Mouse (Mus musculus): ENCODE results near the gene Gas8.
"Not testable (repeated sequence)": the region's sequence is repeated elsewhere in the genome, so short reads cannot be mapped to it uniquely, and the experiment has no call there.

The Gas8 gene

GRCm38 (mm10) chr8:123520048-123520447, 1.4 kb downstream of the Gas8 start:
- 0 out of 2 replicates have a peak, but pooled peaks have one; percentile 1 for TF ChIP-seq CTCF (conservative IDR thresholded peaks at IDR 0.05; ENCODE audit: low read length)
- not testable (repeated sequence) for H3K9me3 ChIP-seq (ENCODE audit: low read length)

GRCm38 (mm10) chr8:123527720-123528489, 9.3 kb downstream of the Gas8 start:
- H3K4me1 ChIP-seq (replicated peaks; ENCODE audit: low read depth, low read length), result peaks cover 24% of the 10 kb centered on the region
- TF ChIP-seq NANOG (IDR thresholded peaks at IDR 0.05; ENCODE audit: borderline replicate concordance, low read length), result no peak
- TF ChIP-seq CTCF (conservative IDR thresholded peaks at IDR 0.05; ENCODE audit: low read length), result no peak
- TF ChIP-seq POU5F1 (IDR thresholded peaks at IDR 0.05; ENCODE audit: borderline replicate concordance, low read length), result no peak
- peaks cover 96% of the 10 kb centered on the region for H3K36me3 ChIP-seq (ENCODE audit: insufficient read depth, low read length)
- no peaks in the 10 kb centered on the region for H3K9me3 ChIP-seq (ENCODE audit: low read length)
- H3K4me3 ChIP-seq (replicated peaks; ENCODE audit: low read length), result peak overlapping the region; percentile 20; the same call in 1 of the 2 replicates
- peaks cover 12% of the 10 kb centered on the region for H3K27me3 ChIP-seq (ENCODE audit: insufficient read depth, low read length)

More at GRCm38 (mm10) chr8:123520048-123520447, 1.4 kb downstream of the Gas8 start:
- H3K27me3 ChIP-seq (ENCODE audit: insufficient read depth, low read length), result peaks cover 25% of the 10 kb centered on the region
- H3K4me3 ChIP-seq (replicated peaks; ENCODE audit: low read length), result not testable (repeated sequence)
- H3K4me1 ChIP-seq (replicated peaks; ENCODE audit: low read depth, low read length), result peaks cover 41% of the 10 kb centered on the region
- peaks cover 38% of the 10 kb centered on the region for H3K36me3 ChIP-seq (ENCODE audit: insufficient read depth, low read length)

GRCm38 (mm10) chr8:123536242-123536989, 17.8 kb downstream of the Gas8 start:
- TF ChIP-seq POU5F1 (IDR thresholded peaks at IDR 0.05; ENCODE audit: borderline replicate concordance, low read length) (no peak), CTCF (conservative IDR thresholded peaks at IDR 0.05; ENCODE audit: low read length) (no peak)
- peaks cover 53% of the 10 kb centered on the region for H3K36me3 ChIP-seq (ENCODE audit: insufficient read depth, low read length)
- H3K27me3 ChIP-seq (ENCODE audit: insufficient read depth, low read length), result peaks cover 44% of the 10 kb centered on the region
- H3K9me3 ChIP-seq (ENCODE audit: low read length), result no peaks in the 10 kb centered on the region
- H3K4me1 ChIP-seq (replicated peaks; ENCODE audit: low read depth, low read length), result peaks cover 8% of the 10 kb centered on the region
- H3K4me3 ChIP-seq (replicated peaks; ENCODE audit: low read length), result no peak overlapping the region

- Histone ChIP-seq H3K27me3 (ENCODE audit: insufficient read depth, low read length) (peaks cover 41% of the 10 kb centered on the region), H3K4me3 (replicated peaks; ENCODE audit: low read length) (no peak overlapping the region), H3K36me3 (ENCODE audit: insufficient read depth, low read length) (peaks cover 48% of the 10 kb centered on the region), H3K9me3 (ENCODE audit: low read length) (no peaks in the 10 kb centered on the region), H3K4me1 (replicated peaks; ENCODE audit: low read depth, low read length) (peaks cover 8% of the 10 kb centered on the region)
- TF ChIP-seq NANOG (IDR thresholded peaks at IDR 0.05; ENCODE audit: borderline replicate concordance, low read length), result no peak
- no peak for TF ChIP-seq CTCF (conservative IDR thresholded peaks at IDR 0.05; ENCODE audit: low read length)
- TF ChIP-seq POU5F1 (IDR thresholded peaks at IDR 0.05; ENCODE audit: borderline replicate concordance, low read length), result no peak
Observed at GRCm38 (mm10) chr8:123536990-123537380, 18.4 kb downstream of the Gas8 start.

GRCm38 (mm10) chr8:123537641-123538040, 19.0 kb downstream of the Gas8 start:
- H3K4me1 ChIP-seq (replicated peaks; ENCODE audit: low read depth, low read length); H3K4me3 ChIP-seq (replicated peaks; ENCODE audit: low read length); H3K9me3 ChIP-seq (ENCODE audit: low read length): not testable (repeated sequence)
- Histone ChIP-seq H3K36me3 (ENCODE audit: insufficient read depth, low read length) (peaks cover 41% of the 10 kb centered on the region), H3K27me3 (ENCODE audit: insufficient read depth, low read length) (peaks cover 38% of the 10 kb centered on the region)

- H3K4me3 ChIP-seq (replicated peaks; ENCODE audit: low read length); H3K9me3 ChIP-seq (ENCODE audit: low read length); H3K27me3 ChIP-seq (ENCODE audit: insufficient read depth, low read length); H3K4me1 ChIP-seq (replicated peaks; ENCODE audit: low read depth, low read length); H3K36me3 ChIP-seq (ENCODE audit: insufficient read depth, low read length): not testable (repeated sequence)
Observed at GRCm38 (mm10) chr8:123564221-123564620, 45.6 kb downstream of the Gas8 start.

GRCm38 (mm10) chr8:123575386-123575785, 56.8 kb downstream of the Gas8 start:
- not testable (repeated sequence) for H3K27me3 ChIP-seq (ENCODE audit: insufficient read depth, low read length); H3K4me1 ChIP-seq (replicated peaks; ENCODE audit: low read depth, low read length); H3K4me3 ChIP-seq (replicated peaks; ENCODE audit: low read length); H3K36me3 ChIP-seq (ENCODE audit: insufficient read depth, low read length); H3K9me3 ChIP-seq (ENCODE audit: low read length)

All from E14TG2a.4 (cell line).